Mouse (Mus musculus): ENCODE results near the gene Gm16181.

Gene Gm16181

DNA sequence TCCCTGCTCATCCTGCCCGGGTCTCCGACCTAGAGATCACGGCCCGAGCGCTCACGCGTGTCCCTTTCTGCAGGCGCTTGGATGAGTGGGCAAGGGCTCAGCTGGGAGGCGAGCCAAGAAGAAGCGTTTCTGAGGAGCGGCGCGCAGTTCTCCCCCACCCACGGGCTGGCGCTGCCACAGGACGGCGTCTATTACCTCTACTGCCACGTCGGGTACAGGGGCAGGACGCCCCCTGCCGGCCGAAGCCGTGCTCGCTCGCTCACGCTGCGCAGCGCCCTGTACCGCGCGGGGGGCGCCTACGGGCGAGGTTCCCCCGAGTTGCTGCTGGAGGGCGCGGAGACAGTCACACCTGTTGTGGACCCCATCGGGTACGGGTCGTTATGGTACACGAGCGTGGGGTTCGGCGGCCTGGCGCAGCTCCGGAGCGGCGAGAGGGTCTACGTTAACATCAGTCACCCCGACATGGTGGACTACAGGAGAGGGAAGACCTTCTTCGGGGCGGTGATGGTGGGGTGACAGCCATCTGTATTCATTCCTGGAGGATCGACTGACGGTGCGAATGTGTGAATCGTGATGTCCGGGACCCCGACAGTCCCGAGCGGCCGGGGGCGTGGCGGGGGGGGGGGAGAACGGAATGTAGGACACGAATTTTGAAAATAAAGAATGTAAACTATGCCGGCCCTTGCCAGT lies 24.9 kb upstream of the Gm16181 start:
- peak; percentile 83 to 91 for DNase-seq (ENCODE audit: low spot score in 2 of 2)

DNA sequence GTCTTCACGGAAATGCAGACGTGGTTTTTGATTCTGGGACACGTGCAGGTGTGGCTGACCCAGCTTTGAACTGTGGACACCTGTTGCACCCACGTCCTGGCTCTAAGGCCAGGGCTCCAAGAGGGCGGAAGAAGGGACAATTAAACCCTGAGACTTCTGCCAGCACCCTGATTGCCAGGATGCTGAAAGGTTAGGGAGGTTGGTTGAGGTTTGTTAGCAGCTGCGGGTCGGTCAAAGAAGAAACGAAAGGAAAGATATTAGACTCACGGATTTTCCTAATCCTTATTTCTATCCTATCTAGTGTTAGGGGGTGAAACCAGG lies 24.4 kb upstream of the Gm16181 start:
- DNase-seq (ENCODE audit: low spot score in 2 of 2) = no peak

DNA sequence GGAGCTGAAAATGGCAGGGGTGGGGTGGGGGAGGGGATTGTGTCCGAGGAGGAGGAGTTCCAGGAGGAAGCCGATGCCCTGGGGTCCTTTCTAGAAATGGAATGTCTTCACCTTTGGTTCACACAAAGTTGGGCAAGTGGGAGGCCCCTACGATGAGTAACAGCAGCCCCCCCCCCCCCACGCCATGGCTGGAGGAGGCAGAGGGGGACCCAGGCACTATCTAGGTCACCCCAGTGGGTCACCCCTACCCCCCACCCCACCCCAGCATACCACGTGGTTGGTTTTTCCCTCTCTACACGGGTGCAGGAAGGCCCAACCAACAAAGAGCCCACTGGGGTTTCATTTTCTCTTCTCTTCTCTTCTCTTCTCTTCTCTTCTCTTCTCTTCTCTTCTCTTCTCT lies 23.5 kb upstream of the Gm16181 start:
- no peak for DNase-seq (ENCODE audit: low spot score in 2 of 2)

DNA sequence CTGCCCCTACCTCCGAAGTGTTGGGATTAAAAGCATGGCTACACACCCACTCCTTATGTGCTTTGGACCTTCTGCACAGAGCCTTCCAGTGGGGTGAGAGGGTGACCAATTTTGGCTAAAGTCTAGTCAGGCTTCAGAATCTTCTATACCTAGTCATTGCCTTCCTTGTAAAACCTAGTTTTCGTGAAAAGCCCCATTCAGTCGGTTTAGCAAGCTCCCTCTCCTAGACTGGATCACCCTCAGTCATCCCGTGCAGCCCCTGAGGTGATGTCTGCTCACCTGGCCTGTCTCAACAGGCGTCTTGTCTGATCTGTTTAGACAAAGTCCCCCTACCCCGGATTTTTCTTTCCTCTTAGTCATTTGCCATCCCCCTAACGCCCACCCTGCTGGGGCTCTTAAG lies 22.6 kb upstream of the Gm16181 start:
- DNase-seq (ENCODE audit: low spot score in 2 of 2) = no peak

DNA sequence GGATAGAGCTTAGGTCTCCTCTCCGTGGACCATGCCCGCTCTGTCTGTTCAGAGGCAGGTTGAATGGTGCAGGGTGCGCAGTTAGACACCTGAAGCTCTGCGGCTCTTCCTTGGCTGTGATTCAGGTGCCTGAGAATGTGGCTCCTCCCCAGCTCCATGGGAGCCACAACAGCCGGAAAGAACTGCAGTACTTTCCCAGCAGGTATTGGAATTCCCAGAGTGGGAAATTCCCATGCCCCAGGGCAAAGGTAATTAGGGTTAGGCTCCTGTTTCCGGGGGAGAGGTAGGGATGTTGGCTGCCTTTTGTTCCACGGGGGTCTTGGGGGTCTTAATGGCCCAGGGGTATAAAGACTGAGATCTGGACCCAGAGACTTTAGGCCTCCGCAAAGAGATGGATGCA lies 21.7 kb upstream of the Gm16181 start:
- no peak for DNase-seq (ENCODE audit: low spot score in 2 of 2)

DNA sequence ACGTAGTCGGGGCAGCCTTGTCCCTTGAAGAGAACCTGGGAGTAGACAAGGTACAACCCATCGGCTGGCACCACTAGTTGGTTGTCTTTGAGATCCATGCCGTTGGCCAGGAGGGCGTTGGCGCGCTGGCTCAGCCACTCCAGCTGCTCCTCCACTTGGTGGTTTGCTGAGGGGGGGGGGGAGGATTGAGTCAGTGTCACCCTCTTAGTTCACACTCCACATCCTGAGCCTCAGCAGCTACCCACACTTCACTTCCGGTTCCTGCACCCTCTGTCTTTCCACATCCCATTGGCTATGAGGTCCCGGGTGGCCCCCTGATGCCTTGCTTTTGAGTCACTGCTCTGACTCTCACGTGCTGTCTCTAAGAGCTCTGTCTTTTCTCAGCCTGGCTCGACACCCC lies 20.2 kb upstream of the Gm16181 start:
- peak; percentile 88 to 89 for DNase-seq (ENCODE audit: low spot score in 2 of 2)

DNA sequence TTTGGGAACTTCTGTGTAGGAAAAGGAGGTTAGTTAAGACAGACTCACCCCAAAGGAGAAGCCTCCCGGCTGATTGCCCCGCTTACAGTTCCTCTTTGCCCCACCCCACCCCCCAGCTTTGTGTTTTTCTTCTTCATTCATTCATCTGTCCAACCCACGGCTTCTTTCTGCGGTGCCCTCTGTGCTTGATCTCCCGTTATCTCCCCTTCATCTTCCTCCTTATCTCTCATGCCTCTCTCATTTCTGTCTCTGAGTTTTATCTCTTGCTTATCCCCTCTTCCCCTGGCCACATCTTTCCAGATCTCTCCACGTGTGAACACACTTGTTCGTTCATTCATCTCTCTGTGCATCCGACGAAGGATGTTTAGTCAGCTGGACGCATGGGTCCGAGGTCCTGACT lies 19.5 kb upstream of the Gm16181 start:
- DNase-seq (ENCODE audit: low spot score in 2 of 2) = no peak

DNA sequence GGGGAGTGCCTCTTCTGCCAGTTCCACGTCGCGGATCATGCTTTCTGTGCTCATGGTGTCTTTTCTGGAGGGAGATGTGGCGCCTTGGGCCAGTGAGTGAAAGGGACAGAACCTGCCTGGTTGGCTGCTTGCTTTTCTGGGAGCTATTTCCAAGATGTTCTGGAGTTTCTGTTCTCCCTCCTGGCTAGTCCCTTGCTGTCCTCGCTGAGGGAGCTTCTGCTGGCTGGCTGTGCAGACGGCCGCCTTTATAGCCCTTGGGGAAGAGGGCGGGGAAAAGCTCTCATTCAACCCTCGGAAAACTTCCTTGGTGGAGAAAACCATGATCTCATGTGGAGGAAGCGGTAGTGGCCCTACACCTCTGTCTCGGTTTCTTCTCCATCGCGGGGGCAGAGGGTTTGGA lies 18.8 kb upstream of the Gm16181 start, which contains the start of gene Tnf:
Gene Tnf (minus strand): TSS at position 221 of the 400 bp plus-strand sequence.
- DNase-seq (ENCODE audit: low spot score in 2 of 2) = peak in 1 of 2 experiments; percentile 64

DNA sequence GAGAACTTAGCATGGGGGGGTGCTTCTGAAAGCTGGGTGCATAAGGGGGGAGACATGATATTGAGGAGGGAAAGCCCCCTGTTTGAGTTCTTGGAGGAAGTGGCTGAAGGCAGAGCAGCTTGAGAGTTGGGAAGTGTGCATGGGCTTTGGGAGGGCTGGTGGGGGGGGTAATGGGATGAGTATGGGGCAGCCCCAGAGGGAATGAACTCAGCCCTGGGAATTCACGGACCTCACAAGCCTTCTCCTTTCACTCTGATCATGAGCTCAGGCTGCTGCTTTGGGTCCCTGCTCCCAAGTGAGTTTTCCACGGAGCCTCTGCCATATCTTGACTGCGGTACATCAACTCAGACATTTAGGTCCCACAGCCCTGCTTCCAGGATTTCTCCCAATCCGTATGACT lies 18.2 kb upstream of the Gm16181 start:
- no peak for DNase-seq (ENCODE audit: low spot score in 2 of 2)

DNA sequence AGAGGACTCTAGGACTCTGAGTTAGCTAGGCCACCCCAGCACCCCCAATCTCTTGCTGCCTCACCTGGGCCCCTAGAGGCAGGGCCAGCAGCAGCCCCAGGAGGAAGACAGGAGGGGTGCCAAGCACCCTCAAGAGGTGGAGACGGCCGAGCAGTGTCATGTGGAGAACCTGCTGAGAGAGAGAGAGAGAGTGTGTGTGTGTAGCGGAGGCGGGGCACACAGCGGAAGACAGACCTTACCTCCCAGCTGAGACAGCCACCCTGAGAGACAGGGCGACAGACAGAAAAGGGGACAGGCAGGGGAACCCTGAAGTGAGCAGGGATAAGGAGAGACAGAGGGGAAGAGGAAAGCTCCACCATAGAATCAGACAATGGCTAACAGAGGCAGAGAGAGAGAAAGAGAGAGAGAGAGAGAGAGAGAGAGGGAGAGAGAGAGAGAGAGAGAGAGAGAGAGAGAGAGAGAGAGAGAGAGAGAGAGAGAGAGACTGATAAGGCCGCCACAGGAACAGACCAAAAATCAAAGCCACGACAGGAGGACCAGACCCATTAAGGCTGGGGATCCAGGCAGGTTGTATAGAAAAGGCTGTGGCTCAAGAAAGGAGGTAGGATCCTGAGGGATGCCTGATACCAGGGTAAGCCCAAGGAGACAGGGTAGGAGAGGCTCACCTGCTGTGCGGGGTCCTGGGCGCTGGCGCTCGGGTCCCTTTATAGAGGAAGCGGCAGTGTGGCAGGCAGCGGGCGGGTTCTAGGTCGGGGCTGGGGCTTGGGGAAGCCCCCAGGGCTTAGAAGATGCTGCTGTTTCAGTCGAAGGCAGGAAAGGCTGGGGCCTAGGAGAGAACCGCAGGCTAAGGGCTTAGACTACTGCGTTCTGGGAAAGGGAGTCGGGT lies 15.9 kb upstream of the Gm16181 start, which contains the start of gene Lta:
Gene Lta (minus strand): TSS at position 858 of the 886 bp plus-strand sequence.
- peak; percentile 63 to 77 for DNase-seq (ENCODE audit: low spot score in 2 of 2)

DNA sequence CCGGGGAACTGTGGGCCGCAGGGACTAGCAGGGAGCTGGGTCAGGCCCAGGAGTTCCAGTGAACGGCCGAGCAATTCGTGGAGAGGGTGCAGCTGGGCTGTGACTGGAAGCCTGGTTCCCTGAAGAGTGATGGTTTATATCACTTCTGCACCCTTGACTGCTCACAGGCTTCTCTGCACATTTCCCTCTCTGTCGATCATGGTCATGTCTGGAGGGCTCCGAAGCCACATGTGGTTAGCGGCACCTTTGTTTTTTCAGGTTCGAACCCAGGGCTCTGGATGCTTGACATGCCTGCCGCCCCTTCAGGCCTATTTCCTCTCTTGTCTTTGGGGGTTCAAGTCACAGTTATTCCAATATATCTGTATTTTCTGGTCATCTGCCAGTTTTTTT lies 15.3 kb upstream of the Gm16181 start:
- peak in 1 of 2 experiments; percentile 44 for DNase-seq (ENCODE audit: low spot score in 2 of 2)

DNA sequence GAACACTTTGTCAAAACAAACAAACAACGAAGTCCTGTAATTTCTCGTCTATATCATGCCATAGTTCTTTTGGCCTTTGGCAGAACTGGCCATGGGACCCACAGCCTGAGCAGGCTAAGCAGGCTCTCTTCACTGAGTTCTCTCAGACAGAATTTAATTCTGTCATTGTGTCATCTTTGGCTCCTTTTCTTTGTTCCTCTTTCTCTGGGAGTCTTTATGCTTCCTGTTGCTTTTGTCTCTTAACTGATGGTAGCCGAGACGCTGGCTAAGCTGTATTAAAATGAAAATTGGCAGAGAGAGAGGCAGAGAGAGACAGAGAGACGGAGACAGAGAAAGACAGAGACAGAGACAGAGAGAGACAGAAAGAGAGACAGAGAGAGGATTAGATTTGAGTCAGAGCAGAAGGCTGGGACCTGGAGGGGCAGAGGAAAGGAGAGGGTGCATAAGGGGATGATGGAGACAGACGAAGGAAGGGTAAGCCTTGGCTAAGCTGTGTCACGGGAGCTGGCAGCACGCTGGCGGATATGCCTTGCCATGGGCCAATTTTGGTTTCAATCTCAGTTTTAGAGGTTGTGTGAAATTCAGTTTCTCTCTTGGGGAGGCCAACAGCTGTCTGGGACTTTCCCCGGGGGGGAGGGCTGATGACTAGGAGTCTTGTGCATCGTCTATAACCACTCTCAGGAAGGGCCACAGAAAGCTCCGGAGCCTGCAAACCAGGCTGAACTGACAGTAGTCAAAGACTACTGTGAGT lies 10.7 kb upstream of the Gm16181 start:
- peak; percentile 89 for DNase-seq (ENCODE audit: low spot score in 2 of 2)

DNA sequence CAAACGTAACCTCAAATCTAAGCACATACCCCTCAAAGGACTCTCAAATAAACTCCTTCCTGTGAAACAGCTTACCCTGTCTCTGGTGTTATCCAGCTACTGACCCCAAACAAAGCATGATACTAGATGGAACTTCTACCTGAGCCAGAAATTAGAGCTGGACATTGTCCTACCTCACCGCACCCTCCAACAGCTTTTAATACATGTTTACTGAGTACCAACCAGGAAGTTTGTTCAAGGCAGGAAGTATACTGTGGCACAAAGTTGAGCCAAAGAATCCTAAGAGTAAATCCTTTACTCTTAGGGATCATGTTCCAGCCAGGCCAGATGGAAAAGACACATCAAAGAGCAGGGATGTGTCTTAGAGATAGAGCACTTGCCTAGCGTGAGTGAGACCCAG lies 10.0 kb upstream of the Gm16181 start:
- DNase-seq (ENCODE audit: low spot score in 2 of 2) = no peak

DNA sequence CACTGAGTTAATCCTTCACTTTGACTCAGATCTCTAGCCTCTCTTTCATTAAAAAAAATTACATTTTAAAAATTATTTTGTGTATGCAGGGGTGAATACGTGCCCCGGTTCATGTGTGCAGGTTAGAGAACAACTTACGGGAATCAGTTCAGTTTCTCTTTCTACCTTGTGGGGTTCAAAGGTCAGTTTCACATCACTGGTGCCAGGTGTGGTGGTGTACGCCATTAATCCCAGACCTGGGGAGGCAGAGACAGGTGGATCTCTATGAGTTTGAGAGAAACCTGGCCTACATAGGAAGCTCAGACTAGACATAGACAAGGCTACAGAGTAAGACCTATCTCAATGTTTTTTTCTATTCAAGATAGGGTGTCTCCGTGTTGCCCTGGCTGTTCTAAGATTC lies 7.6 kb upstream of the Gm16181 start:
- no peak for DNase-seq (ENCODE audit: low spot score in 2 of 2)

DNA sequence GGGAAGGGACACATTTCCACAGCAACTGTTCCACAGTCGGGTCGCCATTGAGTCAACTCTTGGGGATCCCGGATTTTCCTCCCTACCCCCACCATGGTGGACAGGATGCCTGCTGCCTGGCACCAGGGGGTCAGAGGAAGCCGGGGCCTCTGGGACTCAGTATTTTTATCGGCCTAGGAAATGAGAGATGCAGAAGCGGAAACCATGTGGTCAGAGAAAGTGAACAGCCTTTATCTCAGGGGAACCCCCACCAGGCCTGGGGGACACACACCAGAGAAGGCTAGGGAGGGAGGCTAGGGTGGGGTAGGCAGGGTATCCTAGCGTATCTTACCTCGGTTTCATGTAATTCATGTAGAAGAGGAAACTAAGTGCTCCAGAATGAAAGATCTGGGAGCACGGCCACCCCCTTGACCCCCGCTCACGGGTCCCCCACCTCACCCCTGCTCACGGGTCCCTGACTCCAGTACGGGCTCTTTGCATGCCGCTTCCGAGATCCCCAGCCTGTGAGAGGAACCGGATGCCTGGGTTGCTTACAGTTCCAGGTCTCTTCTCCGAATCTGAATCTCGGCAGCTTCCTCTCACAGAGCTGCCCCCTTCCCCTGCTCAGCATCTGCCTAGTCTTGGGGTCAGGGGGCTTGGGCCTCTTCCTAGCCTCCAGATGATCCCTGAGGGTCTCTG lies 2.0 kb upstream of the Gm16181 start:
- peak; percentile 79 to 80 for DNase-seq (ENCODE audit: low spot score in 2 of 2)

DNA sequence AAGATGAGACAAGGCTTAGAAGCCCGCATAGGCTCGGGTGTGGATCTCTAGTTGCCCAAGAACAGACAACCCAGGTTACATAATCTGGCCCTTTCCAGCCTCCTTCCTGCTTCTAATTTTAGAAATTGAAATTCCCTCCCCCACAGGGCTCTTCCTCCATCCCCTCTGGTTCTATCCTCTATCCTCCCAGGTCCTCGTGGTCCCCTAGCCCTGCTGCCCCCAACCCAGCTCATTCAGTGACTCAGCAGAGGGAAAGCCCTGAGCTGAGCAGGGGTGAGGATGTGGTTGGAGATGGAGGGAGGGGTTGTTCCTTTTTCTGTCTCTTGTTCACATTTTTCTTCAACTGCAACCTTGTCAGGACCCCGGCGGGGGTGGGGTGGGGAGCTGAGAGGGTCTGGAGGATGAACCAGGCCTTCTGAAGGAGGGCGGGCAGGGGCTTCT lies 1.0 kb upstream of the Gm16181 start:
- DNase-seq (ENCODE audit: low spot score in 2 of 2) = peak; percentile 63 to 64

DNA sequence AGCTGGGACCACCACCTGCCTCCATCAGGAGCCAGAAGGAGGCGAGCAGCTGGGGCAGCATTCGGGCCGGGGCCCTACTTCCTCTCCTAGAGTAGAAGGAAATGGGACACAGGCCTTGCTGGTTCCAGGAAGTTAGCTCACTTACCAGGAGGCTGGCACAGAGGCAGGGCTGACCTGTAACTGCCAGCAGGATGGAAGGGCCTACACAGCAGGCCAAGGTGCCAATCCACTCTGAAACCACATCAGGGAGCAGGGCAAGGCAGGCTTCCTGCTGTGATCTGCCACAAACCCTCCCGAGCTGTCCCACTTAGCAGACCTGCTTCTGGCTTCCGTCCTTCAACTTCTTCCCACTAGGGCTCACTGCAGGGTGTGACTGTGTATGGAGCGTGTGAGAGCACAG lies 1.7 kb downstream of the Gm16181 start:
- no peak for DNase-seq (ENCODE audit: low spot score in 2 of 2)

DNA sequence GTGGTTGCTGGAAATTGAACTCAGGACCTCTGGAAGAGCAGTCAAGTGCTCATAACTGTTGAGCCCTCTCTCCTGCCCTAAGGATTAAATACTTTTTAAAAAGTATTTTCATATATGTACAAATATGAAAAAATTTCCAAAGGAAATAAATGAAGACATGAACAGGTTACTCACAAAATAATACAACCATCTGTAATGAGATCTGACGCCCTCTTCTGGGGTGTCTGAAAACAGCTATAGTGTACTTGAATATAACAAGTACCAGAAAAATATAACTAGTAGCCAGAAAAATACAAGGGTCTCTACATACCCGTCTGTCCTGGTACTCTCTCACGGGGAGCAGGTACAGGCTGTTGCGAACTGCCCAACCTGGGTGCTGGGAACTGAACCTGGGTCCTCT lies 4.0 kb downstream of the Gm16181 start:
- no peak for DNase-seq (ENCODE audit: low spot score in 2 of 2)

DNA sequence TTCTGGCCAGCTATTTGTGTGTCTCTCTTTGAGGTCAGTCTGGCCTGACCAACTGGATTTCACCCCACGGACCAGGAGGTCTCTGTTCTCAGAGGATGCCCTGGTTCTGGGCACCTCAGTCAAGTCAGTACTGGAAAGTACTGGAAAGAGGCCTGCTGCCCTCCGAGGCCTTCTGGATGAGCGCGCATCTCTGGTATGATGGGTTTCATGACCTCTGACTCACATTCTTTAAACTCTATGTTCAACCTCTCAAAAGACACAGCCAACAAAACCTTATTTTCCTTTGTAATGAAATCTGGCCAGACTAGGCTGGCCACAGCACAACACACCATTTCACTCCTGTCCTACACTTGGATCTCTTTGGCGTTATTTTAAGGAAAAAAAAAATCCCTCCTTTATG lies 4.8 kb downstream of the Gm16181 start:
- no peak for DNase-seq (ENCODE audit: low spot score in 2 of 2)

DNA sequence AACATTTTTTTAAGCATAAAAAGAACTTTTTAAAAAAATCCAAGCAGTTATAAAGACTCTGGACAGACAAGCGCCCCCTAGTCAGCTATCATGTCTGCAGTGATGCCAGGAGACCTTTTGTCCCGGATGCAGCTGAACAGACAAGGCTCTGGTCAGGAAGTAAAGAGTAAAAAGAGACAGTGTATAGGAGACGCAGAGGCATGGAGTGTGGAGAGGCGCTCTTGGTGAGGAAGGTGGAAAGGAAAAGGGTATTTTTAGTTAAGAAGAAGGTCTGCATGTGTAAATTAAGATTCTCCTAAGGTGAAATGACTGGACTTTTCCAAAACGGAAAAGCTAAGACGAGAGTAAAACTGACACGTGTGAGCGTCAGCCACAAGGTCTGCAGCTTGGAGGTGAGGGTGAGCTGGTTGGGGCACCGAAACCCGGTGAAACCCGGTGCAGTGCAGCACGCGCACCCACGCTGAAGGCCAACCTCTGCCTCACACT lies 6.0 kb downstream of the Gm16181 start:
- no peak for DNase-seq (ENCODE audit: low spot score in 2 of 2)

DNA sequence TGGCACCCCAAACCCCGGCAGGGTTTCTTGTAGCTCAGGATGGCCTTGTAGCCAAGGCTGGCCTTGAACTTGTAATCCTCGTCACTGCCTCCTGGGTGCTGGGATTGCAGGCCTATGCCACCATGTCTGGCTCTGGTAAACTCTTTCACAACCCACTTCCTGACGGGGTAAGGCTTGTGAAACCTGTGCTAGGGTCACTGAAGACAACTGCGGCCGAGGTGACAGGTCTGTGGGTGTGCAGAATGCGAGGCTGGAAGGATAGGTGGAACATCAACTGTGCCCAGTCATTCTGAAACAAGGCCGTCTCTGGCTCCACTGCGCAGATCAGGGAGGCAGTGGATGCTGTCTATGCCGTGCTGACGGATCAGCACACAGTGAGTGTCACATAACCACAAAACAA lies 10.4 kb downstream of the Gm16181 start:
- peak; percentile 83 to 94 for DNase-seq (ENCODE audit: low spot score in 2 of 2)

DNA sequence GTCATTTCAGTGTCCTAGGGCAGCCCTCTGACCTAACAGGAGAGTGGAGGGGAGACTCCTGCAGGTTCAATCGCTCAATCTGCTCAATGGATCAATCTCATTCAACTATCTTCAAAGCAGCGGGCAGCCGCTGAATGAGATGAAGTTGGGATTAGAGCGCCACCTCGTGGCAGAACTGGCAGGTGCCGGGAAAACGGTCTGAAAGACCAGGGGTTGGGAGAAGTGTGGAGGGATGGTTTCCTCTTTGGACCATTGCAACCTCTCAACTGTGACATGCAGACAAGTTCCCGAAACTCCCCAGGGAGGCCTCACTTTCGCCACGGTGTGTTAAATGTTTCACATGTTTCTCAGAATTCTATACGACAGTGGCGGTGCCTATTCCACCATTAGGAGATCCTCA lies 11.4 kb downstream of the Gm16181 start:
- peak; percentile 76 to 84 for DNase-seq (ENCODE audit: low spot score in 2 of 2)

All from natural killer cell, adult 2 months (primary cell).